Mouse (Mus musculus) intestine, embryonic 16.5 days (tissue): Measurements from ENCODE around the gene Thy1. TPM values are rescaled to one million over a fixed set of nuclear protein-coding genes. Genes with fewer than 3 reads are reported as not detected.

Experiments
- ATAC-seq: fragments of 200-750 bp; cut with Nextera tagmentation; 2 replicates; pipeline ENCODE4 v1.8.0; 2017; ENCODE audit warnings: moderate TSS enrichment, moderate library complexity
- H3K27ac ChIP-seq: fragments of 300-500 bp; sonication (generic); 2 replicates; pipeline ENCODE4 v1.5.1; 2014; ENCODE audit warnings: mild to moderate bottlenecking, low read length
- H3K27me3 ChIP-seq: fragments of 300-500 bp; sonication (generic); replicated peaks from 2 replicates; pipeline ENCODE4 v1.6.1; 2014; ENCODE audit warnings: low read length, control low read depth, mixed read lengths; ENCODE audit not compliant: control insufficient read depth, insufficient read depth
- H3K36me3 ChIP-seq: fragments of 300-500 bp; sonication (generic); 2 replicates; pipeline ENCODE4 v1.6.1; 2014; ENCODE audit warnings: low read length, control low read depth; ENCODE audit not compliant: control insufficient read depth, insufficient read depth
- H3K4me1 ChIP-seq: fragments of 300-500 bp; sonication (generic); 2 replicates; pipeline ENCODE4 v1.6.1; 2014; ENCODE audit warnings: low read length, control low read depth, mixed read lengths; ENCODE audit not compliant: control insufficient read depth, insufficient read depth
- H3K4me2 ChIP-seq: fragments of 300-500 bp; sonication (generic); 2 replicates; pipeline ENCODE4 v1.6.1; 2014; ENCODE audit warnings: low read depth, low read length, control low read depth
- H3K4me3 ChIP-seq: fragments of 300-500 bp; sonication (generic); 2 replicates; pipeline ENCODE4 v1.5.1; 2014; ENCODE audit warnings: mild to moderate bottlenecking, low read length
- H3K9ac ChIP-seq: fragments of 300-500 bp; sonication (generic); 2 replicates; pipeline ENCODE4 v1.6.1; 2014; ENCODE audit warnings: low read depth, low read length
- H3K9me3 ChIP-seq: fragments of 300-500 bp; sonication (generic); 2 replicates; pipeline ENCODE4 v1.6.1; 2016; ENCODE audit warnings: low read length, control low read depth; ENCODE audit not compliant: control insufficient read depth
- WGBS: fragments of 180-500 bp; shearing (Covaris S2); extraction: QIAGEN DNeasy Blood & Tissue Kit; methylation state at CpG from one replicate; pipeline ENCODE4 v1.1.7; 2014; 5-methylcytosine and 5-hydroxymethylcytosine counted together
- polyA plus RNA-seq: library from polyadenylated mRNA; unstranded; fragments of >200 nt; fragmentation: Nextera tagmentation; extraction: Ambion mirVana; gene quantifications from 2 replicates; pipeline ENCODE4 v1.2.1, GENCODE M21; 2015

Gene Thy1
- polyA plus RNA-seq, 1 experiment from 2014 or later, result 1.8 TPM

- H3K4me2 ChIP-seq, result no peak overlapping the region
- H3K9me3 ChIP-seq, result no peaks in the 10 kb centered on the region
- ATAC-seq, result no peak
- H3K27me3 ChIP-seq, result no peaks in the 10 kb centered on the region
- no peak overlapping the region for H3K9ac ChIP-seq
- H3K36me3 ChIP-seq, result no peaks in the 10 kb centered on the region
- 93% methylated on average over 4 of the region's 4 CpGs for WGBS
- no peak overlapping the region for H3K27ac ChIP-seq
- H3K4me1 ChIP-seq, result no peaks in the 10 kb centered on the region
- no peak overlapping the region for H3K4me3 ChIP-seq
Observed at GRCm38 (mm10) chr9:44030646-44031045, 12.5 kb upstream of the Thy1 start.

GRCm38 (mm10) chr9:44031079-44031478 lies 12.1 kb upstream of the Thy1 start:
- 87% methylated on average over 5 of the region's 5 CpGs for WGBS
- Histone ChIP-seq H3K27me3 (no peaks in the 10 kb centered on the region), H3K9me3 (no peaks in the 10 kb centered on the region), H3K4me1 (no peaks in the 10 kb centered on the region), H3K4me2 (no peak overlapping the region), H3K9ac (no peak overlapping the region), H3K27ac (no peak overlapping the region), H3K4me3 (no peak overlapping the region), H3K36me3 (no peaks in the 10 kb centered on the region)
- ATAC-seq, result no peak

- no peak overlapping the region for H3K27ac ChIP-seq
- ATAC-seq, result no peak
- no peak overlapping the region for H3K4me3 ChIP-seq
- no peaks in the 10 kb centered on the region for H3K4me1 ChIP-seq
- H3K4me2 ChIP-seq, result no peak overlapping the region
- no peaks in the 10 kb centered on the region for H3K9me3 ChIP-seq
- no peaks in the 10 kb centered on the region for H3K36me3 ChIP-seq
- H3K9ac ChIP-seq, result no peak overlapping the region
- WGBS, result 64% methylated on average over 4 of the region's 4 CpGs
- no peaks in the 10 kb centered on the region for H3K27me3 ChIP-seq
Observed at GRCm38 (mm10) chr9:44031946-44032345, 11.2 kb upstream of the Thy1 start.

GRCm38 (mm10) chr9:44033317-44033716 lies 9.9 kb upstream of the Thy1 start:
- no peaks in the 10 kb centered on the region for H3K36me3 ChIP-seq
- H3K4me2 ChIP-seq, result no peak overlapping the region
- H3K27me3 ChIP-seq, result no peaks in the 10 kb centered on the region
- no peak overlapping the region for H3K4me3 ChIP-seq
- no peaks in the 10 kb centered on the region for H3K9me3 ChIP-seq
- H3K27ac ChIP-seq, result no peak overlapping the region
- H3K4me1 ChIP-seq, result no peaks in the 10 kb centered on the region
- WGBS, result 92% methylated on average over 5 of the region's 5 CpGs
- no peak for ATAC-seq
- H3K9ac ChIP-seq, result no peak overlapping the region

- H3K9me3 ChIP-seq, result no peaks in the 10 kb centered on the region
- 59% methylated on average over 13 of the region's 13 CpGs for WGBS
- no peak overlapping the region for H3K9ac ChIP-seq
- no peaks in the 10 kb centered on the region for H3K36me3 ChIP-seq
- no peak overlapping the region for H3K4me2 ChIP-seq
- no peaks in the 10 kb centered on the region for H3K4me1 ChIP-seq
- H3K27me3 ChIP-seq, result no peaks in the 10 kb centered on the region
- no peak overlapping the region for H3K27ac ChIP-seq
- ATAC-seq, result no peak
- H3K4me3 ChIP-seq, result no peak overlapping the region
Observed at GRCm38 (mm10) chr9:44033957-44034727, 9.0 kb upstream of the Thy1 start.

GRCm38 (mm10) chr9:44037106-44037505 lies 6.1 kb upstream of the Thy1 start:
- H3K36me3 ChIP-seq, result no peaks in the 10 kb centered on the region
- H3K4me1 ChIP-seq, result no peaks in the 10 kb centered on the region
- WGBS, result 93% methylated on average over 5 of the region's 5 CpGs
- H3K4me2 ChIP-seq, result no peak overlapping the region
- no peak overlapping the region for H3K9ac ChIP-seq
- no peak for ATAC-seq
- no peak overlapping the region for H3K27ac ChIP-seq
- H3K27me3 ChIP-seq, result 0 out of 2 replicates have a peak, but pooled peaks cover 4% of the 10 kb centered on the region
- no peak overlapping the region for H3K4me3 ChIP-seq
- H3K9me3 ChIP-seq, result no peaks in the 10 kb centered on the region

GRCm38 (mm10) chr9:44041511-44042395 lies 1.4 kb upstream of the Thy1 start:
- Histone ChIP-seq H3K9me3 (no peaks in the 10 kb centered on the region), H3K4me2 (no peak overlapping the region), H3K27me3 (peaks cover 22% of the 10 kb centered on the region), H3K9ac (no peak overlapping the region), H3K36me3 (no peaks in the 10 kb centered on the region), H3K4me3 (no peak overlapping the region), H3K4me1 (peaks cover 13% of the 10 kb centered on the region), H3K27ac (no peak overlapping the region)
- 72% methylated on average over 7 of the region's 7 CpGs for WGBS
- no peak for ATAC-seq

- H3K4me1 ChIP-seq, result peaks cover 13% of the 10 kb centered on the region
- H3K27ac ChIP-seq, result no peak overlapping the region
- peaks cover 22% of the 10 kb centered on the region for H3K27me3 ChIP-seq
- H3K4me2 ChIP-seq, result no peak overlapping the region
- 81% methylated on average over 1 of the region's 1 CpGs for WGBS
- H3K36me3 ChIP-seq, result no peaks in the 10 kb centered on the region
- no peaks in the 10 kb centered on the region for H3K9me3 ChIP-seq
- no peak overlapping the region for H3K4me3 ChIP-seq
- ATAC-seq, result no peak
- no peak overlapping the region for H3K9ac ChIP-seq
Observed at GRCm38 (mm10) chr9:44042396-44042680, 846 bp upstream of the Thy1 start.

GRCm38 (mm10) chr9:44043708-44044425 lies 683 bp downstream of the Thy1 start:
- no peak overlapping the region for H3K9ac ChIP-seq
- no peaks in the 10 kb centered on the region for H3K36me3 ChIP-seq

More at GRCm38 (mm10) chr9:44043708-44044425, 683 bp downstream of the Thy1 start:
- H3K4me3 ChIP-seq, result peak overlapping the region; percentile 37
- peak overlapping the region; percentile 57 for H3K4me2 ChIP-seq
- H3K4me1 ChIP-seq, result peaks cover 13% of the 10 kb centered on the region
- peaks cover 22% of the 10 kb centered on the region for H3K27me3 ChIP-seq
- WGBS, result 5% methylated on average over 23 of the region's 23 CpGs
- no peaks in the 10 kb centered on the region for H3K9me3 ChIP-seq
- ATAC-seq, result no peak
- H3K27ac ChIP-seq, result no peak overlapping the region
